Mouse (Mus musculus): ENCODE results near the gene A930004D18Rik. TPM values are rescaled to one million over a fixed set of nuclear protein-coding genes. Genes with fewer than 3 reads are reported as not detected.
A peak's percentile ranks its signal among the peaks of the same experiment; 100 is the strongest.

A930004D18Rik gene
- total RNA-seq, 2 experiments from 2014 or later, result 3.0 to 5.6 TPM

- no peak for DNase-seq
Observed at GRCm38 (mm10) chr2:18053243-18053950, 15.9 kb upstream of the A930004D18Rik start.

- no peak for DNase-seq
Observed at GRCm38 (mm10) chr2:18052581-18052980, 15.0 kb upstream of the A930004D18Rik start.

- no peak for DNase-seq
Observed at GRCm38 (mm10) chr2:18051831-18052170, 14.3 kb upstream of the A930004D18Rik start.

GRCm38 (mm10) chr2:18051026-18051830 lies 13.7 kb upstream of the A930004D18Rik start:
- DNase-seq, result no peak

- no peak for DNase-seq
Observed at GRCm38 (mm10) chr2:18050541-18050985, 13.0 kb upstream of the A930004D18Rik start.

- no peak for DNase-seq
Observed at GRCm38 (mm10) chr2:18050018-18050417, 12.5 kb upstream of the A930004D18Rik start.

GRCm38 (mm10) chr2:18049279-18049821 lies 11.8 kb upstream of the A930004D18Rik start:
- DNase-seq, result no peak

GRCm38 (mm10) chr2:18048453-18049075 lies 11.0 kb upstream of the A930004D18Rik start, which contains the start of gene Skida1:
Skida1 (minus strand) TSS chr2:18049051.
- DNase-seq, result no peak

- DNase-seq, result peak; percentile 75 to 78
Observed at GRCm38 (mm10) chr2:18047646-18048452, 10.3 kb upstream of the A930004D18Rik start.

- peak; percentile 73 for DNase-seq
Observed at GRCm38 (mm10) chr2:18046758-18047645, 9.5 kb upstream of the A930004D18Rik start.

GRCm38 (mm10) chr2:18046186-18046585 lies 8.6 kb upstream of the A930004D18Rik start:
- DNase-seq, result no peak

- DNase-seq, result no peak
Observed at GRCm38 (mm10) chr2:18045781-18046181, 8.2 kb upstream of the A930004D18Rik start.

- DNase-seq, result no peak
Observed at GRCm38 (mm10) chr2:18045143-18045780, 7.7 kb upstream of the A930004D18Rik start.

- DNase-seq, result no peak
Observed at GRCm38 (mm10) chr2:18041199-18041885, 3.8 kb upstream of the A930004D18Rik start.

- no peak for DNase-seq
Observed at GRCm38 (mm10) chr2:18040347-18041160, 3.0 kb upstream of the A930004D18Rik start.

GRCm38 (mm10) chr2:18039566-18040290 lies 2.2 kb upstream of the A930004D18Rik start:
- no peak for DNase-seq

GRCm38 (mm10) chr2:18038895-18039371 lies 1.4 kb upstream of the A930004D18Rik start:
- no peak for DNase-seq
